Mouse (Mus musculus): ENCODE data around the gene Gm14137. TPM values are rescaled to one million over a fixed set of nuclear protein-coding genes. Genes with fewer than 3 reads are reported as not detected.

Gene Gm14137
- polyA plus RNA-seq (2015; fragmentation: Nextera tagmentation; extraction: Ambion mirVana): 0.15 and 0.20 TPM in 2 replicates

GRCm38 (mm10) chr2:119173991-119174651 is at the start of gene Gm14137:
Gene Gm14137, plus strand, starts transcription at chr2:119174509.

GRCm38 (mm10) chr2:119156681-119157572 is 17.4 kb upstream of the Gm14137 start, which contains the start of gene Rmdn3:
Gene Rmdn3, minus strand, starts transcription at chr2:119157034.

GRCm38 (mm10) chr2:119166901-119167865 is 7.1 kb upstream of the Gm14137 start, which contains the start of gene Gchfr:
Gene Gchfr, plus strand, starts transcription at chr2:119167773.

GRCm38 (mm10) chr2:119208344-119209175 is 34.3 kb downstream of the Gm14137 start, which contains the start of the genes Zfyve19 and Dnajc17:
Gene Zfyve19, plus strand, starts transcription at chr2:119208617.
Gene Dnajc17, minus strand, starts transcription at chr2:119208795.

Other genes starting within 250 kb of the Gm14137 start
- gene Chst14, start 248.0 kb upstream of the Gm14137 start, polyA plus RNA-seq (2015; fragmentation: Nextera tagmentation; extraction: Ambion mirVana): 9.4 and 12.5 TPM in 2 replicates
- 20.5 and 21.1 TPM in 2 replicates for gene Ccdc32, start 145.1 kb upstream of the Gm14137 start, polyA plus RNA-seq (2015; fragmentation: Nextera tagmentation; extraction: Ambion mirVana)
- 4.5 and 5.2 TPM in 2 replicates for gene Rpusd2, start 139.7 kb upstream of the Gm14137 start, polyA plus RNA-seq (2015; fragmentation: Nextera tagmentation; extraction: Ambion mirVana)
- 91.5 and 108 TPM in 2 replicates for gene Knl1, start 127.4 kb upstream of the Gm14137 start, polyA plus RNA-seq (2015; fragmentation: Nextera tagmentation; extraction: Ambion mirVana)
- 33.4 and 40.9 TPM in 2 replicates for gene Rad51, start 61.7 kb upstream of the Gm14137 start, polyA plus RNA-seq (2015; fragmentation: Nextera tagmentation; extraction: Ambion mirVana)
- gene Rmdn3, start 17.5 kb upstream of the Gm14137 start, polyA plus RNA-seq (2015; fragmentation: Nextera tagmentation; extraction: Ambion mirVana): 41.3 and 50.8 TPM in 2 replicates
- 5.2 and 5.7 TPM in 2 replicates for gene Gchfr, start 6.7 kb upstream of the Gm14137 start, polyA plus RNA-seq (2015; fragmentation: Nextera tagmentation; extraction: Ambion mirVana)
- 21.1 and 21.7 TPM in 2 replicates for gene Zfyve19, start 34.1 kb downstream of the Gm14137 start, polyA plus RNA-seq (2015; fragmentation: Nextera tagmentation; extraction: Ambion mirVana)
- gene Dnajc17, start 34.3 kb downstream of the Gm14137 start, polyA plus RNA-seq (2015; fragmentation: Nextera tagmentation; extraction: Ambion mirVana): 11.6 and 11.7 TPM in 2 replicates
- gene Ppp1r14d, start 55.4 kb downstream of the Gm14137 start, polyA plus RNA-seq (2015; fragmentation: Nextera tagmentation; extraction: Ambion mirVana): not detected in 2 replicates
- 0.93 and 1.2 TPM in 2 replicates for gene Spint1, start 62.9 kb downstream of the Gm14137 start, polyA plus RNA-seq (2015; fragmentation: Nextera tagmentation; extraction: Ambion mirVana)
- gene Rhov, start 96.8 kb downstream of the Gm14137 start, polyA plus RNA-seq (2015; fragmentation: Nextera tagmentation; extraction: Ambion mirVana): 0.46 and 0.77 TPM in 2 replicates
- 7.1 and 8.1 TPM in 2 replicates for gene Vps18, start 114.2 kb downstream of the Gm14137 start, polyA plus RNA-seq (2015; fragmentation: Nextera tagmentation; extraction: Ambion mirVana)
- gene Dll4, start 151.3 kb downstream of the Gm14137 start, polyA plus RNA-seq (2015; fragmentation: Nextera tagmentation; extraction: Ambion mirVana): 2.2 and 2.6 TPM in 2 replicates
- gene Chac1, start 176.7 kb downstream of the Gm14137 start, polyA plus RNA-seq (2015; fragmentation: Nextera tagmentation; extraction: Ambion mirVana): 0.81 and 1.2 TPM in 2 replicates

Measured in spleen, postnatal 0 days (tissue).